Mouse (Mus musculus): ENCODE results near the gene Hectd1. TPM values are rescaled to one million over a fixed set of nuclear protein-coding genes. Genes with fewer than 3 reads are reported as not detected.
A peak's percentile ranks its signal among the peaks of the same experiment; 100 is the strongest.

Hectd1 gene
- total RNA-seq, 2 experiments from 2014 or later, result 87.0 to 87.2 TPM

GRCm38 (mm10) chr12:51844771-51845256 is 15.5 kb upstream of the Hectd1 start:
- peak; percentile 89 to 92 for DNase-seq (ENCODE audit: low spot score in 2 of 2)

- no peak for DNase-seq (ENCODE audit: low spot score in 2 of 2)
Observed at GRCm38 (mm10) chr12:51843576-51844520, 14.5 kb upstream of the Hectd1 start.

- no peak for DNase-seq (ENCODE audit: low spot score in 2 of 2)
Observed at GRCm38 (mm10) chr12:51842081-51842864, 12.9 kb upstream of the Hectd1 start.

GRCm38 (mm10) chr12:51839856-51840255 is 10.5 kb upstream of the Hectd1 start:
- DNase-seq (ENCODE audit: low spot score in 2 of 2), result no peak

GRCm38 (mm10) chr12:51835219-51835618 is 5.9 kb upstream of the Hectd1 start:
- DNase-seq (ENCODE audit: low spot score in 2 of 2), result no peak

- no peak for DNase-seq (ENCODE audit: low spot score in 2 of 2)
Observed at GRCm38 (mm10) chr12:51831931-51832330, 2.6 kb upstream of the Hectd1 start.

GRCm38 (mm10) chr12:51831296-51831695 is 2.0 kb upstream of the Hectd1 start:
- DNase-seq (ENCODE audit: low spot score in 2 of 2), result no peak

- no peak for DNase-seq (ENCODE audit: low spot score in 2 of 2)
Observed at GRCm38 (mm10) chr12:51830671-51831070, 1.3 kb upstream of the Hectd1 start.

GRCm38 (mm10) chr12:51830077-51830402 is 704 bp upstream of the Hectd1 start:
- no peak for DNase-seq (ENCODE audit: low spot score in 2 of 2)

GRCm38 (mm10) chr12:51828716-51829289 is 533 bp downstream of the Hectd1 start:
- no peak for DNase-seq (ENCODE audit: low spot score in 2 of 2)

GRCm38 (mm10) chr12:51827958-51828650 is 1.2 kb downstream of the Hectd1 start:
- DNase-seq (ENCODE audit: low spot score in 2 of 2), result no peak

- DNase-seq (ENCODE audit: low spot score in 2 of 2), result no peak
Observed at GRCm38 (mm10) chr12:51825338-51825737, 4.0 kb downstream of the Hectd1 start.

- DNase-seq (ENCODE audit: low spot score in 2 of 2), result no peak
Observed at GRCm38 (mm10) chr12:51823311-51823710, 6.0 kb downstream of the Hectd1 start.

- no peak for DNase-seq (ENCODE audit: low spot score in 2 of 2)
Observed at GRCm38 (mm10) chr12:51822861-51823260, 6.5 kb downstream of the Hectd1 start.

- DNase-seq (ENCODE audit: low spot score in 2 of 2), result no peak
Observed at GRCm38 (mm10) chr12:51822236-51822635, 7.1 kb downstream of the Hectd1 start.

- no peak for DNase-seq (ENCODE audit: low spot score in 2 of 2)
Observed at GRCm38 (mm10) chr12:51821256-51821655, 8.1 kb downstream of the Hectd1 start.

- DNase-seq (ENCODE audit: low spot score in 2 of 2), result no peak
Observed at GRCm38 (mm10) chr12:51819951-51820498, 9.3 kb downstream of the Hectd1 start.

- DNase-seq (ENCODE audit: low spot score in 2 of 2), result no peak
Observed at GRCm38 (mm10) chr12:51817815-51818613, 11.3 kb downstream of the Hectd1 start.

- no peak for DNase-seq (ENCODE audit: low spot score in 2 of 2)
Observed at GRCm38 (mm10) chr12:51811388-51812140, 17.8 kb downstream of the Hectd1 start.

Data from layer of hippocampus, postnatal 10 days (tissue).